Mouse (Mus musculus) kidney, embryonic 16.5 days (tissue): ENCODE data around the gene Polr2j. TPM values are rescaled to one million over a fixed set of nuclear protein-coding genes. Genes with fewer than 3 reads are reported as not detected.
"Not testable (repeated sequence)": the region's sequence is repeated elsewhere in the genome, so short reads cannot be mapped to it uniquely, and the experiment has no call there.

Source experiments
- ATAC-seq: fragments of 200-750 bp; cut with Nextera tagmentation; 2 replicates; pipeline ENCODE4 v1.8.0; 2017; ENCODE audit warnings: moderate TSS enrichment; ENCODE audit not compliant: low FRiP score, low TSS enrichment
- H3K27ac ChIP-seq: fragments of 300-500 bp; sonication (generic); 2 replicates; pipeline ENCODE4 v1.5.1; 2014; ENCODE audit warnings: low read length
- H3K27me3 ChIP-seq: fragments of 300-500 bp; sonication (generic); 2 replicates; pipeline ENCODE4 v1.6.1; 2014; ENCODE audit warnings: low read length, control low read depth, mixed read lengths; ENCODE audit not compliant: insufficient read depth
- H3K36me3 ChIP-seq: fragments of 300-500 bp; sonication (generic); 2 replicates; pipeline ENCODE4 v1.6.1; 2014; ENCODE audit warnings: low read length, control low read depth, mixed read lengths; ENCODE audit not compliant: insufficient read depth
- H3K4me1 ChIP-seq: fragments of 300-500 bp; sonication (generic); 2 replicates; pipeline ENCODE4 v1.6.1; 2014; ENCODE audit warnings: low read length, control low read depth, mixed read lengths; ENCODE audit not compliant: insufficient read depth
- H3K4me2 ChIP-seq: fragments of 300-500 bp; sonication (generic); replicated peaks from 2 replicates; pipeline ENCODE4 v1.6.1; 2014; ENCODE audit warnings: low read depth, low read length
- H3K4me3 ChIP-seq: fragments of 300-500 bp; sonication (generic); 2 replicates; pipeline ENCODE4 v1.5.1; 2014; ENCODE audit warnings: mild to moderate bottlenecking, low read length
- H3K9ac ChIP-seq: fragments of 300-500 bp; sonication (generic); replicated peaks from 2 replicates; pipeline ENCODE4 v1.6.1; 2014; ENCODE audit warnings: low read length
- H3K9me3 ChIP-seq: fragments of 300-500 bp; sonication (generic); 2 replicates; pipeline ENCODE4 v1.6.1; 2016; ENCODE audit warnings: low read length, control low read depth
- WGBS: fragments of 180-500 bp; shearing (Covaris S2); extraction: QIAGEN DNeasy Blood & Tissue Kit; methylation state at CpG from one replicate; pipeline ENCODE4 v1.1.7; 2014; 5-methylcytosine and 5-hydroxymethylcytosine counted together
- polyA plus RNA-seq: library from polyadenylated mRNA; unstranded; fragments of >200 nt; fragmentation: Nextera tagmentation; extraction: Ambion mirVana; gene quantifications from 2 replicates; pipeline ENCODE4 v1.2.1, GENCODE M21; 2015

Polr2j gene
- polyA plus RNA-seq, 1 experiment from 2014 or later, result 243 TPM

DNA sequence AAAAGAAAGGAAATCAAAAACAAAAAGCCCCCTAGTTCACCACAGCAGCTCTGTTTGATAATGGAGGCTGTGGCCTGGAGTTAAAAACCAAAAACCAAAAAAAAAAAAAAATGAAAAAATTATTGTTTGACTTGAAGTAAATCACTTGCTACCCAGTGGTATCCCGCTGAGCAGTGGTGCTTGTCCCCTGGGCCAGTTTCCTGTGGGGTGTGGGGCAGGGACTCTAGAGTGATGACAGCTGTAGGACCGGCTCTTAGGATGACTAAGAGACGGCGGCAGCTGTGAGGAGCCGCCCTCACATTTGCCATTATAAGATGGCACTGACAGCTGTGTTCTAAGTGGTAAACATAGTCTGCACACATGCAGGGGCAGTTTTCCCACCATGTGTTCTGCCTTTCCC lies 39.0 kb downstream of the Polr2j start:
- H3K27ac ChIP-seq, result no peak overlapping the region
- no peak for ATAC-seq
- 76% methylated on average over 5 of the region's 5 CpGs for WGBS

DNA sequence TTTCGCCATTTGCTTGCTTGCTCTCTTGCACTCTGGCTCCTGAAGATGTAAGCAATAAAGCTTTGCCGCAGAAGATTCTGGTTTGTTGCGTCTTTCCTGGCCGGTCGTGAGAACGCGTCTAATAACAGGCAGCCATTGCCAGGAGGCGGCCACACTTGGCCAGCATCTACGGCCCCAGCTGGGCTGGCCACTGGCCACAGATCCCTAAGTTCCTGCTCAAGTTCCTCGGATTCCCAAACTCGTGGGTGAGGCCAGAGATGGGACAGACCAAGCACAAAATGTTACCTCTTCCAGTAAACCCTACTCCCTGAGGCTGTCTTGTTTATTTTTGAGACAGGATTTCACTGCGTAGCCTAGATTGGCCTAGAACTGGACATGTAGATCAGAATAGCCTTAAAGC lies 43.7 kb downstream of the Polr2j start:
- not testable (repeated sequence) for H3K27ac ChIP-seq, H3K9me3 ChIP-seq, H3K9ac ChIP-seq, H3K4me3 ChIP-seq, H3K27me3 ChIP-seq, ATAC-seq, H3K36me3 ChIP-seq, H3K4me1 ChIP-seq, H3K4me2 ChIP-seq
- WGBS, result 90% methylated on average over 11 of the region's 12 CpGs

More for the DNA sequence above, 39.0 kb downstream of the Polr2j start:
- H3K36me3 ChIP-seq, result no peaks in the 10 kb centered on the region
- no peak overlapping the region for H3K4me3 ChIP-seq
- no peak overlapping the region for H3K9ac ChIP-seq
- H3K4me2 ChIP-seq, result no peak overlapping the region
- no peaks in the 10 kb centered on the region for H3K4me1 ChIP-seq
- H3K9me3 ChIP-seq, result no peaks in the 10 kb centered on the region
- no peaks in the 10 kb centered on the region for H3K27me3 ChIP-seq

DNA sequence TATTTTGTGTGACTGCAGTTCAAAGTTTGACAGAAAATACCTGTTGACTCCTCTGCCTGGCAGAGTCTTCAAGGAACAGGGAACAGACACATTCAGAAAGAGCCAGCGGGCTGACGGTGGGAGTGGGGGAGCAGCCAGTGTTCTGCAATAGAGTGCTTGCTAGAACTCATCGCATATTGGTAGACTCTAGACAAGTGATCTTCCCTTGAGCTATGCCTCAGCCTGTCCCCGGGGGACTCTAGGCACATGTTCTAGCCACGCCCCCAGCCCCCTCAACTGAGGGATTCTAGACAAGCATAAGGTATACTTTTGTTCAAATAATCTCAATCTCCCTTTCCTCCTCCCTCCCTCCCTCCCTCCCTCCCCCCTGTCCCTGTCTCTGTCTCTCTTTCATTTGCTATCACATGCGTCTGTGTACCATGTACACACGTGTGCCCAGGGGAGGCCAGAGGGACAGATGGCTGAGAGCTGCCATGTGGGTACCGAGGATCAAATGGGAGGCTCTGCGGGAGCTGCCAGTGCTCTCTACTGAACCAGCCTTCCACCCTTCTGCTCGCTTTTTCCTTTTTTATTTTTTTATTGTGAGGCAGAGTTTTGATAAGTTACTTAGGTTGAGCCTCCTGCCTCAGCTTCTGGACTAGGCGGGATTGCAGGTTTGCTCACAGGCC lies 47.5 kb downstream of the Polr2j start:
- 88% methylated on average over 11 of the region's 11 CpGs for WGBS
- Histone ChIP-seq H3K9ac (no peak overlapping the region), H3K27me3 (no peaks in the 10 kb centered on the region), H3K4me2 (no peak overlapping the region), H3K36me3 (no peaks in the 10 kb centered on the region), H3K27ac (no peak overlapping the region), H3K4me1 (no peaks in the 10 kb centered on the region), H3K4me3 (no peak overlapping the region), H3K9me3 (peaks cover 4% of the 10 kb centered on the region; the same call in 1 of the 2 replicates)
- ATAC-seq, result no peak

DNA sequence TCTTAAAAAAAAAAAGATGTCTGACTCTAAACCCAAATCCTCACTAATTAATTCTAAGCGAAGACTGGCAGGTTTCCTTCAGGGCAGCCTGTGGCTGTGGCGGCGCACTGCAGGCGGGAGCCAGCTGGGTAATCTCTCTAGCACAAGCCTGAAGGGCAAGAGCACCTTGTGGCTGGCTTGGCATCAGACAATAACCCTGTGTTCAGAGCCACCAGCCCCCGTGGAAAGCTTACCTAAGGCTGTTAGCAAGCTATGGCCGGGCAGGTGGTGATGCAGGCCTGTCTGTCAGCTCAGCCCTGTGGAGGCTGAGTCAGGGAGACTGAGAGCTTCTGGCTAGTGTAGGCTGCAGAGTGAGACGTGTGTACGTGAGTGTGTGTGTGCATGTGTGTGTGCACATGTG lies 48.8 kb downstream of the Polr2j start:
- peaks cover 4% of the 10 kb centered on the region; the same call in 1 of the 2 replicates for H3K9me3 ChIP-seq
- no peak overlapping the region for H3K4me3 ChIP-seq
- H3K4me2 ChIP-seq, result no peak overlapping the region
- no peak for ATAC-seq
- no peak overlapping the region for H3K9ac ChIP-seq
- no peaks in the 10 kb centered on the region for H3K27me3 ChIP-seq
- no peak overlapping the region for H3K27ac ChIP-seq
- 80% methylated on average over 8 of the region's 8 CpGs for WGBS
- H3K36me3 ChIP-seq, result no peaks in the 10 kb centered on the region
- H3K4me1 ChIP-seq, result peaks cover 3% of the 10 kb centered on the region; the same call in 1 of the 2 replicates

DNA sequence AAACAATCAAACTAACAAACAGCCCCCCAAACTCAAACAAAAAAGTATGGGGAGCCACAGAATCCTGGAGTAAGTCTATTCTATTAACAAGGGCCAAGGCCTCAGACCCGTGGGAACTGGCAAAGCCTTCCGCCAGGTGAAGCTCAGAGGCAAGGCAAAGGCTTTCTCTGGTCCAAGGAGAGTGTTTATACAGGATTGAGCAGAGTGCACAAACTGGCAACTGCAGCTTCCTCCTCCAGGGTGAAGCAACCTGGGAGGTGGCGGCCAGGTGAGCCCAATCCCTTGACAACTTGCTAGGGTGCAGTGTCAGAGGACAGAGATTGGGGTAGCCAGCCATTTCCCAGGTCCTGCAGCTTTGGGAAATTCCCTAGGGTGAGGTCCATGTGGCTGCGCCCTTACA lies 50.9 kb downstream of the Polr2j start:
- no peaks in the 10 kb centered on the region for H3K27me3 ChIP-seq
- peaks cover 4% of the 10 kb centered on the region; the same call in 1 of the 2 replicates for H3K9me3 ChIP-seq
- H3K27ac ChIP-seq, result no peak overlapping the region
- WGBS, result 88% methylated on average over 4 of the region's 4 CpGs
- peaks cover 14% of the 10 kb centered on the region for H3K4me1 ChIP-seq
- no peak for ATAC-seq
- H3K9ac ChIP-seq, result no peak overlapping the region
- no peak overlapping the region for H3K4me2 ChIP-seq
- H3K36me3 ChIP-seq, result no peaks in the 10 kb centered on the region
- H3K4me3 ChIP-seq, result no peak overlapping the region

DNA sequence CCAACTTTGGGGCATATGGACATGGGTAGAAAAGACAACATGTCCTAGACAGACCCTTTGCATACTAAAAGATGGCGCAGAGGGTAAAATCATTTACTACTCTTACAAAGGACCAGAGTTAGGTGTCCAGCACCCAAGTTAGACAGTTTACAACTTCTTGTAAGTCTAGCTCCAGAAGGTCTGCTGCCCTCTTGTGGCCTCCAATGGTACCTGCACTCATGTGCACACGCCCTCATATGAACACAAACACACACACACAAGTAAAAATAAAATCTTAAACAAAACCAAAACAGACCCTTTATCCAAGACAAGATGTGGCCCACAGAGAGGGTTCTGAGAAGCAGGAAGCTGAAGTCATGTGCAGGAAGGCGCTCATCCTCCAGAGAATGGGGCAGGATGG lies 51.6 kb downstream of the Polr2j start:
- Histone ChIP-seq H3K4me2 (no peak overlapping the region), H3K27me3 (no peaks in the 10 kb centered on the region), H3K4me3 (no peak overlapping the region), H3K4me1 (peaks cover 14% of the 10 kb centered on the region), H3K36me3 (no peaks in the 10 kb centered on the region), H3K9ac (no peak overlapping the region), H3K9me3 (peaks cover 4% of the 10 kb centered on the region; the same call in 1 of the 2 replicates), H3K27ac (no peak overlapping the region)
- 97% methylated on average over 3 of the region's 3 CpGs for WGBS
- no peak for ATAC-seq

DNA sequence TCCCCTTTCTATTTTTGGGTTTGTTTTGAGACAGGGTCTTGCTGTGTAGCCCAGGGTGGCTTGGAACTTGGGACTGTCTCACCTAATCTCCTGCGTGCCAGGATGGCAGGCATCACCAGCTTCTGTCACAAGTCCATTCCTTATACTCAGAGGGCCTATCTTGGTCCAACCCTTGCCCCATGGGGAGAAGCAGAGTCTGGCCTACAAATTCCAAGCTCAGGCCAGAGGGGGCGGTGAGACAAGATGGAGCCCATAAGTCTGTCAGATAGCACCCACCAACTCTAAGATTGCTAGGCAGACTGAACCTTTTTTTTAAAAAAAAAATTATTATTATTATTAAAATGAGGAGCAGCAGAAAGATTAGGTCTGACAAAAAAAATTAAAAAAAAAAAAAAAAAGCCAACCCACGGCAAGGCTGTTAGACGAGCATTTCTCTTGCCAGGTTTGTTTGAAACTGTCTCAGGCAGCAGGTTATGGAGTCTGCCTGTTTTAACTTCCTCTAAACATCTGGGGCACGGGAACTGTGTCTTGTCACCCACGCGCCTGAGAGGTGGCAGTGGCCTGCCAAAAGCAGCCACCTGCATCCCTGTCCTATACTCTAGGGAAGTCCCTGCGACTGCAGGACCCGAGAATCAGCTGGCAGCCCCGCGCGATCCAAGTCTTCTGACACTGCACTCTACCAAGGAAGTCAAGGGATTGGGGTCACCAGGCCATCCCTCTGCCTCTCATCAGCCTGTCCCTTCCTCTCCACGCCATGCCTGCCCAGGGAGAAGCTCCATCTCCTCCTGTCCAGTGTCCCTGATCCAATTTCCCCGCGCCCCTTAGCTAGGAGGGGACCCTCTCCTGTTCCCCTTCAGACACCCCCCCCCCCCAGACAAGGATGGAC lies 53.4 kb downstream of the Polr2j start:
- peak overlapping the region; percentile 72 for H3K9ac ChIP-seq
- no peaks in the 10 kb centered on the region for H3K36me3 ChIP-seq
- H3K4me1 ChIP-seq, result peaks cover 14% of the 10 kb centered on the region
- no peaks in the 10 kb centered on the region for H3K27me3 ChIP-seq
- peak overlapping the region; percentile 98 for H3K4me2 ChIP-seq
- H3K9me3 ChIP-seq, result peaks cover 4% of the 10 kb centered on the region; the same call in 1 of the 2 replicates
- peak overlapping the region; percentile 62 for H3K4me3 ChIP-seq
- peak; percentile 47; the same call in 1 of the 2 replicates for ATAC-seq
- 11% methylated on average over 15 of the region's 15 CpGs for WGBS
- no peak overlapping the region for H3K27ac ChIP-seq

DNA sequence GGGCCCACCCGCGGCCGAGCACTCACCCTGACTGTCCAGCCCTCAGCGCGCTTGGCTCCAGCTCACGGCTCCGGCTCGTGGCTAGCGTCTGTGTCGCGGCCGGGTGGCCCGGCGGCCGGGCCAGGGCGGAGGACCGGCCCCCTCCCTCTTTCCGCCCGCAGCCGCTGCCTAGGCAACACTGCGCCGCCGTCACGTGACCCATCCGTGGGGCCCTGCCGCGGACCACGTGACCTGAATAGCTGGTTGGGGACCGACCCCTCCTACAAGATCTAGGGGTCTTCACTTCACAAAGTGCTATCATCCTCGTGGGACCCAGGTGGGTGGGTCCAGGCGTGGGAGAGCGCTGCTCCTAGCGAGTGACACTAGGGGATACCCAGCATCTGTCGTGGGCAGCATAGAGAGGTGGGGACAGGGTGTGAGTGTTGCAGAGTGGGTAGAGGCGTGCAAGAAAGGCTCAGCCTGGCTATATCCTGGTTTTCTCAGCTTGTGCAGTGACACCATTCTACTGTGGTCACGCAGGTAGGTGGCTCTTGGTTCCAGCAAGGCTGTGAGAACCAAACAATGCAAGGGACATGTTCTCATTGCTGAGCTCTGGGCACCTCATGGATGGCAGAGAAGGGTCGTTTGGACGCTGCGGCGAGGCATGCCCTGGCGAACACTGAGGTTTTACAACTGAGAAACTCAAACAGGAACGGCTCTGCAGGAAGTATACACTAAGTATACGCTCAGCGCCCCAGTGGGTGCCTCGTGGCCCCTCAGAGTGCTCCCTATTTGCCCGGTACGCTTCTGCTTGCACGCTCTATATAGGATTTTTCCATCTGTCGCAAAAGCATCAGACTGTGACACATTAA lies 54.3 kb downstream of the Polr2j start, which contains the start of gene Orai2:
TSS of gene Orai2 (minus strand) at position 202 of the 851 bp plus-strand sequence.
- ATAC-seq, result peak; percentile 86
- peaks cover 4% of the 10 kb centered on the region; the same call in 1 of the 2 replicates for H3K9me3 ChIP-seq
- no peaks in the 10 kb centered on the region for H3K36me3 ChIP-seq

More for the DNA sequence above, 54.3 kb downstream of the Polr2j start, which contains the start of gene Orai2:
- peak within 1 kb of the TSS; percentile 98 for H3K4me2 ChIP-seq
- peaks cover 14% of the 10 kb centered on the region for H3K4me1 ChIP-seq
- WGBS, result under 1% methylated on average over 49 of the region's 49 CpGs
- H3K9ac ChIP-seq, result peak within 1 kb of the TSS; percentile 72
- no peaks in the 10 kb centered on the region for H3K27me3 ChIP-seq
- H3K27ac ChIP-seq, result peak within 1 kb of the TSS; percentile 45; the same call in 1 of the 2 replicates
- peak within 1 kb of the TSS; percentile 62 for H3K4me3 ChIP-seq
